Mouse (Mus musculus): ENCODE data around the gene Nek3. TPM values are rescaled to one million over a fixed set of nuclear protein-coding genes. Genes with fewer than 3 reads are reported as not detected.

The Nek3 gene
- 3.7 and 5.1 TPM in 2 replicates for total RNA-seq (2017)

GRCm38 (mm10) chr8:22166080-22166603 lies at the start of gene Nek3:
Gene Nek3, minus strand, starts transcription at chr8:22166435.
- ATAC-seq (replicated peaks in 1 of 2; ENCODE audit: insufficient read depth in 1 of 2, low FRiP score in 2 of 2, low TSS enrichment in 1 of 2, low read depth in 1 of 2, poor library complexity in 2 of 2, severe bottlenecking in 2 of 2): peak; percentile 93 to 98

- no peak for ATAC-seq (replicated peaks in 1 of 2; ENCODE audit: insufficient read depth in 1 of 2, low FRiP score in 2 of 2, low TSS enrichment in 1 of 2, low read depth in 1 of 2, poor library complexity in 2 of 2, severe bottlenecking in 2 of 2)
These were observed 48.6 kb upstream of the Nek3 start for GRCm38 (mm10) chr8:22214826-22215225.

DNA sequence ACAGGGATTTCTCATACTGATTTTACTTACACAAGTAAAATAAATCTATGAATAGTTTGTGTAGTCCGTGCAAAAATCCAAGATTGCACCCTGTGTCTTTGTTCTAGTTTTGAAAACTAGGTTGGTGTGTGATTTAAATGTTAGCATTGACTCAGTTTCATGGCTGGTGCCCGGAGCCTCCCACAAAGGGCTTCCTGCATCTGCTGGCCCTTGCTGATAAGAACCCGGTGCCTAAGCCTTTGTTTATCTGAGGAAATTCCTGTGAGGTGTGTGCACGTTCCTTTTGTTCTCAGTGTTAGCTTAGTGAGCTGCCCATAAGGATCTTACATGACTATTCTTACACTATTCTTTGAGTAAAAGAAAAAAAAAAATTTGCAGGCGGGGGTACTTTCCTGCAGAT lies 42.8 kb upstream of the Nek3 start:
- ATAC-seq (replicated peaks in 1 of 2; ENCODE audit: insufficient read depth in 1 of 2, low FRiP score in 2 of 2, low TSS enrichment in 1 of 2, low read depth in 1 of 2, poor library complexity in 2 of 2, severe bottlenecking in 2 of 2): peak; percentile 88 to 94

DNA sequence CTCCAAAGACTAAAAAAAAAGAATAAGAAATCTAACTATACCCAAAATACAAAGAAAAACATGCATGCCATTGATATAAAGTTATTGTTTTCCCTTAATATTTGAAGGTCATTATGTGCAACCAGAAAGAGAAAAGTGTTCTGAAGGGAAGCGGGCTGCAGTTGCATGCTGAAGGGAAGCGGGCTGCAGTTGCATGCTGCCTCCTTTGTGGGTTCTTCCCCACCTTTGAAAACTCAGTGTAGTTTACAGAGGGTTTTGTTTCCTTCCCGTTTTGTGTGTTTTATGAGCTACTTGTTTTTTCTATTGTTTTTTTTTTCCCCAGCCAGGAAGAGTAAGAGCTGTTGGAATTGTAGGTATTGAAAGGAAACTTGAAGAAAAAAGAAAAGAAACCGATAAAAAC lies 41.3 kb upstream of the Nek3 start:
- peak; percentile 69 to 77 for ATAC-seq (replicated peaks in 1 of 2; ENCODE audit: insufficient read depth in 1 of 2, low FRiP score in 2 of 2, low TSS enrichment in 1 of 2, low read depth in 1 of 2, poor library complexity in 2 of 2, severe bottlenecking in 2 of 2)

- no peak for ATAC-seq (replicated peaks in 1 of 2; ENCODE audit: insufficient read depth in 1 of 2, low FRiP score in 2 of 2, low TSS enrichment in 1 of 2, low read depth in 1 of 2, poor library complexity in 2 of 2, severe bottlenecking in 2 of 2)
These were observed 33.2 kb upstream of the Nek3 start for GRCm38 (mm10) chr8:22199481-22199880.

DNA sequence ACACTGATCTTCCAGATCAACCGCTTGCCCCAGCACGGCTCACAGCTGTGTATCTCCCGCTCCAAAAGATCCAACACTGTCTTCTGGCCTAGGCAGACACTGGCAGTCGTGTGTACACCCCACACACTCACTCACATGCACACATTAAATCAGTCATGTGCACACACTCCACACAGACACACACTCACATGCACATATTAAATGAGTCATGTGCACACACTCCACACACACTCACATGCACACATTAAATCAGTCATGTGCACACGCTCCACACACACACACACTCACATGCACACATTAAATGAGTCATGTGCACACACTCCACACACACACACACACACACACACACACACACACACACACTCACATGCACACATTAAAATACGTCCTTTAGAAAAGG lies 31.7 kb upstream of the Nek3 start:
- no peak for ATAC-seq (replicated peaks in 1 of 2; ENCODE audit: insufficient read depth in 1 of 2, low FRiP score in 2 of 2, low TSS enrichment in 1 of 2, low read depth in 1 of 2, poor library complexity in 2 of 2, severe bottlenecking in 2 of 2)

DNA sequence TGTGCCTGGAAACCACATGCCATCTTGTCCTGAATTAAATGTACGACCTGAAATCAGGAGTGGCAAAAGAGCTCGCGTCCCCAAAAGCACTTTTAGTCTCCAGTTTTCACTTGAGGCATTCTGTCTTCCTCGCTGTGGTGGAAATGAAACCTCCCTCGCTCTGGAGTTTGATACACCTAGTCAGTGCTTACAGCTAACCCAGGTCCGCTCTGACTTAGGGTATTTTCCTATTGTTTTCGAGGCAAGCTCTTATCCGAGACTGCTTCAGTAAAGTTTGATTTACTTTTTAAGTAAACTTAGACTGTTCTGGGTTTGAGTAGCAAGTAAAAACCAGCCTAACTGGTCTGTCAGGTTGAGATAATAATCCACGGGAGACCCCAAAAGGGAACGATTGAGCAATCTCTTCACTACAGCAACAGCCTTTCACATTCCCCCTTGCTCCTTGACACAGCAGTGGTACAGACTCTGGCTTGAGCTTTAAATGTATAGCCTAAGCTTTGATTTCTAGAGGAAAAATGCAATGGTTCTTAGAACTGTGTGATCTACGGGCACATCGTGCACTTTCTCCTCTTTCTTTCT lies 27.3 kb upstream of the Nek3 start:
- peak; percentile 46 to 55; a peak in 3 of 4 replicates for ATAC-seq (replicated peaks in 1 of 2; ENCODE audit: insufficient read depth in 1 of 2, low FRiP score in 2 of 2, low TSS enrichment in 1 of 2, low read depth in 1 of 2, poor library complexity in 2 of 2, severe bottlenecking in 2 of 2)

GRCm38 (mm10) chr8:22192660-22193431 lies 26.6 kb upstream of the Nek3 start, which contains the start of gene Vps36:
Gene Vps36, plus strand, starts transcription at chr8:22192809.
- ATAC-seq (replicated peaks in 1 of 2; ENCODE audit: insufficient read depth in 1 of 2, low FRiP score in 2 of 2, low TSS enrichment in 1 of 2, low read depth in 1 of 2, poor library complexity in 2 of 2, severe bottlenecking in 2 of 2): peak; percentile 82 to 90

- ATAC-seq (replicated peaks in 1 of 2; ENCODE audit: insufficient read depth in 1 of 2, low FRiP score in 2 of 2, low TSS enrichment in 1 of 2, low read depth in 1 of 2, poor library complexity in 2 of 2, severe bottlenecking in 2 of 2): peak; percentile 88 to 94
These were observed 19.5 kb upstream of the Nek3 start, which contains the start of gene Ckap2 for GRCm38 (mm10) chr8:22185431-22186397. Gene Ckap2, minus strand, starts transcription at chr8:22185819.

- peak; percentile 43 to 60; a peak in 3 of 4 replicates for ATAC-seq (replicated peaks in 1 of 2; ENCODE audit: insufficient read depth in 1 of 2, low FRiP score in 2 of 2, low TSS enrichment in 1 of 2, low read depth in 1 of 2, poor library complexity in 2 of 2, severe bottlenecking in 2 of 2)
These were observed 18.6 kb upstream of the Nek3 start for GRCm38 (mm10) chr8:22184884-22185283.

- no peak for ATAC-seq (replicated peaks in 1 of 2; ENCODE audit: insufficient read depth in 1 of 2, low FRiP score in 2 of 2, low TSS enrichment in 1 of 2, low read depth in 1 of 2, poor library complexity in 2 of 2, severe bottlenecking in 2 of 2)
These were observed 9.7 kb upstream of the Nek3 start for GRCm38 (mm10) chr8:22175966-22176365.

- ATAC-seq (replicated peaks in 1 of 2; ENCODE audit: insufficient read depth in 1 of 2, low FRiP score in 2 of 2, low TSS enrichment in 1 of 2, low read depth in 1 of 2, poor library complexity in 2 of 2, severe bottlenecking in 2 of 2): no peak
These were observed 2.9 kb upstream of the Nek3 start for GRCm38 (mm10) chr8:22169167-22169566.

DNA sequence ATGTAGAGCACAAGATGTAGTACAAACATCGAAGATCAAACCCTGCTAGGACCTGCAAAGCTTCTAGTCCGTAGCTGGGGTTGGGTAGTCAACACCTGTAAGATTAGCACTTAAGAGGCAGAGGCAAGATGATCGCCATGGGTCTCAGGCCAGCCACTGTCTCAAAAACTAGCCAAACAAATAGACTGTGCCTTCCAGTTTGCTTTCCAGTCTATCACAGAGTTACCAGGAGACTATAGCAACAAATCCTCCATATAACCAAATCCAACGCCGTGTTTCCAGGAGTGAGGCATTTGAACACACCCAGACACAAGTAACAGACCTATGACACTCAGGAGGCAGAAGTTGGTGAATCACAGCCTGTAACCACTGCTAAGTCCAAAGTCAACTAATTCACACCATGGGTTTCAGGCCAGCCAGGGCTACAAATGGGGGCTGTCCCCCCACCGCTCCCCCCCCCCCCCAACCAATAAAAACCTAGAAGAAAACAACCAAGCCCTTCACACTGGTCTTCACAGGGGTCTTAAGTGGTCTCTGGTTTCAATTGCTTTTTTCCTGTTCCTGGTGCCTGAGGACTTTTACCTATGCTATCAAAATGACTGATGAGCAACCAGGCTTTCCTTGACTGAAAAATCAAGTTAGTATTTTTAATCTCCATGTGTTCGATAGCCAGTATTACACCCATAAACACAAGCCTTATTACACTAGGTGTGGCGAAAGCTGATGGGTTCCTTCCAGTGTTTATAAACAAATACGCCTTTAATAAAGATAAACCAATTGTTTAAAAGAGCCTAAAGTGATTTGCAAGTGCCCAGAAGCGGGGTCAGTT lies 770 bp downstream of the Nek3 start:
- ATAC-seq (replicated peaks in 1 of 2; ENCODE audit: insufficient read depth in 1 of 2, low FRiP score in 2 of 2, low TSS enrichment in 1 of 2, low read depth in 1 of 2, poor library complexity in 2 of 2, severe bottlenecking in 2 of 2): peak; percentile 27 to 46; a peak in 2 of 4 replicates

GRCm38 (mm10) chr8:22164431-22164830 lies 1.8 kb downstream of the Nek3 start:
- ATAC-seq (replicated peaks in 1 of 2; ENCODE audit: insufficient read depth in 1 of 2, low FRiP score in 2 of 2, low TSS enrichment in 1 of 2, low read depth in 1 of 2, poor library complexity in 2 of 2, severe bottlenecking in 2 of 2): no peak

GRCm38 (mm10) chr8:22162206-22162605 lies 4.0 kb downstream of the Nek3 start:
- ATAC-seq (replicated peaks in 1 of 2; ENCODE audit: insufficient read depth in 1 of 2, low FRiP score in 2 of 2, low TSS enrichment in 1 of 2, low read depth in 1 of 2, poor library complexity in 2 of 2, severe bottlenecking in 2 of 2): no peak

DNA sequence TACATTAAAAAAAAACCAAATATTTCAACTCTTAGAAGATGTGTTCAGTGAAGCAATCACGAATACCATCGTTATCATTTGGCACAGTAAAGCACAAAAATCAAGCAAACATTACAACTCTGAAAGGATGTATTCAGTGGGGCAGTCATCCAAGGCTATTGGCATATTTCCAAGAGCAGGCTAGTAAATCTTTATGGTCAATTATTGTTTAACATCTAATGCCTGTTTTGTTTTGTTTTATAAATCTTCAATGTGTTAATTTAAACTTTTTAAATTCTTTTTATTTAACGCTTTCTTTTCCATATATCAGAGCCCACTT lies 15.9 kb downstream of the Nek3 start:
- no peak for ATAC-seq (replicated peaks in 1 of 2; ENCODE audit: insufficient read depth in 1 of 2, low FRiP score in 2 of 2, low TSS enrichment in 1 of 2, low read depth in 1 of 2, poor library complexity in 2 of 2, severe bottlenecking in 2 of 2)

All from hematopoietic stem cell, adult 5-6 weeks (primary cell).